Mouse (Mus musculus) bone marrow, adult 2 months (tissue): Measurements from ENCODE around the gene Dnah17.

Experiments
- CTCF ChIP-seq: fragments of 200-500 bp; IDR thresholded peaks from 2 replicates; pipeline ENCODE4 v1.5.1; 2011; ENCODE audit warnings: low read length, control low read depth; ENCODE audit not compliant: control insufficient read depth, insufficient read depth
- POLR2A ChIP-seq: fragments of 200-500 bp; IDR thresholded peaks from 2 replicates; pipeline ENCODE4 v1.6.1; 2011; ENCODE audit warnings: low read depth, mild to moderate bottlenecking, control low read depth, low read length, borderline replicate concordance; ENCODE audit not compliant: control insufficient read depth

- TF ChIP-seq CTCF (no peak), POLR2A (no peak)
Measured at GRCm38 (mm10) chr11:117989241-117989640, 141.2 kb downstream of the Dnah17 start.
